Mouse (Mus musculus) liver, embryonic 15.5 days (tissue): ENCODE measurements around the gene Zfp710. TPM values are rescaled to one million over a fixed set of nuclear protein-coding genes. Genes with fewer than 3 reads are reported as not detected.
A peak's percentile ranks its signal among the peaks of the same experiment; 100 is the strongest.

ENCODE experiments used
- ATAC-seq: fragments of 200-750 bp; cut with Nextera tagmentation; 2 replicates; pipeline ENCODE4 v1.8.0; 2017; ENCODE audit warnings: moderate number of reproducible peaks, mild to moderate bottlenecking, moderate library complexity; ENCODE audit not compliant: insufficient read depth
- H3K27ac ChIP-seq: fragments of 300-500 bp; sonication (generic); replicated peaks from 2 replicates; pipeline ENCODE4 v1.5.1; 2015; ENCODE audit warnings: mild to moderate bottlenecking, inconsistent platforms
- H3K27me3 ChIP-seq: fragments of 300-500 bp; sonication (generic); 2 replicates; pipeline ENCODE4 v1.6.1; 2015; ENCODE audit warnings: mild to moderate bottlenecking, inconsistent platforms
- H3K36me3 ChIP-seq: fragments of 300-500 bp; sonication (generic); replicated peaks from 2 replicates; pipeline ENCODE4 v1.6.1; 2015; ENCODE audit warnings: moderate library complexity, mild to moderate bottlenecking, inconsistent platforms
- H3K4me1 ChIP-seq: fragments of 300-500 bp; sonication (generic); replicated peaks from 2 replicates; pipeline ENCODE4 v1.6.1; 2015; ENCODE audit warnings: inconsistent platforms
- H3K4me2 ChIP-seq: fragments of 300-500 bp; sonication (generic); 2 replicates; pipeline ENCODE4 v1.6.1; 2015; ENCODE audit warnings: moderate library complexity, mild to moderate bottlenecking, inconsistent platforms
- H3K4me3 ChIP-seq: fragments of 300-500 bp; sonication (generic); replicated peaks from 2 replicates; pipeline ENCODE4 v1.5.1; 2015; ENCODE audit warnings: mild to moderate bottlenecking, inconsistent platforms
- H3K9ac ChIP-seq: fragments of 300-500 bp; sonication (generic); 2 replicates; pipeline ENCODE4 v1.6.1; 2015; ENCODE audit warnings: moderate library complexity, mild to moderate bottlenecking, inconsistent platforms
- H3K9me3 ChIP-seq: fragments of 300-500 bp; sonication (generic); replicated peaks from 2 replicates; pipeline ENCODE4 v1.6.1; 2016; ENCODE audit warnings: inconsistent platforms
- WGBS: fragments of 180-500 bp; shearing (Covaris S2); methylation state at CpG from one replicate; pipeline ENCODE4 v1.1.7; 2015; ENCODE audit warnings: mixed read lengths; ENCODE audit not compliant: insufficient replicate concordance; 5-methylcytosine and 5-hydroxymethylcytosine counted together
- polyA plus RNA-seq: library from polyadenylated mRNA; unstranded; fragments of >200 nt; fragmentation: Nextera tagmentation; extraction: Ambion mirVana; gene quantifications from 2 replicates; pipeline ENCODE4 v1.2.1, GENCODE M21; 2015

Zfp710 gene
- polyA plus RNA-seq, 1 experiment from 2014 or later = 5.6 TPM

DNA sequence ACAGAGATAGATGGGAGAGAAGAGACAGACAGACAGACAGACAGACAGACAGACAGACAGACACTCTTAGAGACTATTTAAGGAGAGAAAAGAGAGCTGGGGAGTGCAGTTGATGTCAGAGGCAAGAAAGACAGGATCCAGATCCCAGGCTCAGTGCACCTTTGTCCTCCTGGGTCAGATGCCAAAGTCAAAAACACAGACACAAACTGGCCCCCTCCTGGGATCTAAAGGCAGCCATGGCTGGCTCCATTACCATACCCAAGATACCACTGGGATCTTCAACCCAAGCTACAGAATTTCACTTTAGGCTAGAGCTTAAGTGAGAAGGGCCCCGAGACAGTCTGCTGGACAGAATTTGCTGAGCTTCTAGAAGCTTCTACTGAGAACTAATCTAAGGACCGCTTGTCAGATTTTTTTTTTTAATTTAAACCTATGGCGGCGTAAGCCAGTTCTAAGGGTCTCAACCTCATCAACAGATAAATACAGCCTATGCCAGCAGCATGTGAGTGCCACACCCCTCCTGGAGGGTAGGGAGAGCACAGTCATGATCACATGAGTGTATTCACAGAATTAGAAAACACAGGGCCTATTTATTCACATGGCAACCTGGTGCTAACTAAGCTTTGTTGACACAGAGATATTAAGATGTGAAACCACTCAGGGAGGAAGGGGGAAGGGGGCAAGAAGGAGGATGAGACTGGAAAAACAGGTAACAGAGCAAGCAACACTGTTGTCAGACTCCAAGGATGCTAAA lies 81.2 kb downstream of the Zfp710 start:
- H3K9ac ChIP-seq = no peak overlapping the region
- H3K27me3 ChIP-seq = no peaks in the 10 kb centered on the region
- ATAC-seq = no peak
- no peaks in the 10 kb centered on the region for H3K9me3 ChIP-seq
- H3K4me1 ChIP-seq = peaks cover 15% of the 10 kb centered on the region
- no peak overlapping the region for H3K4me2 ChIP-seq
- WGBS = 78% methylated on average over 4 of the region's 4 CpGs
- peaks cover 23% of the 10 kb centered on the region for H3K36me3 ChIP-seq
- H3K4me3 ChIP-seq = no peak overlapping the region
- no peak overlapping the region for H3K27ac ChIP-seq

DNA sequence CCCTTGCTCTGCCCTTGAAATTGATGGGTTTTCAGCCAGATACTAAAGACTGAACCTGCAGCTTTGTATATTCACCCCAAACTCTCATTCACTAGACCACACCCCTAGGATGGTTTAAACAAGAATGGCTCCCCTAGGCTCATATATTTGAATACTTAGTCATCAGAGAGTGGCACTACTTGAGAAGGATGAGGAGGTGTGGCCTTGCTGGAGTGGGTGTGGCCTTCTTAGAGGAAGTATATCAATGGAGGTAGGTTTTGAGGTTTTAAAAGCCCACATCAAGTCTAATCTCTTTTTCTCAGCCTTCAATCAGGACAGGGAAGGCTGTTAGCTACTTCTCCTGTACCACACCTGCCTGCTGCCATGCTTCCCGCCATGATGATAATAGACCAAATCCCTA lies 81.8 kb downstream of the Zfp710 start:
- Histone ChIP-seq H3K27me3 (no peaks in the 10 kb centered on the region), H3K36me3 (peaks cover 17% of the 10 kb centered on the region), H3K9ac (no peak overlapping the region), H3K4me2 (no peak overlapping the region), H3K4me1 (peaks cover 21% of the 10 kb centered on the region), H3K4me3 (no peak overlapping the region), H3K27ac (no peak overlapping the region), H3K9me3 (no peaks in the 10 kb centered on the region)
- no peak for ATAC-seq
- 80% methylated on average over 1 of the region's 1 CpGs for WGBS

- Histone ChIP-seq H3K9ac (no peak overlapping the region), H3K4me1 (peaks cover 65% of the 10 kb centered on the region), H3K27me3 (no peaks in the 10 kb centered on the region), H3K9me3 (no peaks in the 10 kb centered on the region), H3K36me3 (peaks cover 8% of the 10 kb centered on the region), H3K4me2 (no peak overlapping the region), H3K4me3 (no peak overlapping the region), H3K27ac (no peak overlapping the region; the same call in 1 of the 2 replicates)
- ATAC-seq = no peak
- 59% methylated on average over 9 of the region's 9 CpGs for WGBS
Observed at GRCm38 (mm10) chr7:80111066-80112045, 86.7 kb downstream of the Zfp710 start.

- Histone ChIP-seq H3K9me3 (no peaks in the 10 kb centered on the region), H3K4me1 (peaks cover 68% of the 10 kb centered on the region), H3K27ac (peak overlapping the region; percentile 79), H3K9ac (peak overlapping the region; percentile 82), H3K4me3 (peak overlapping the region; percentile 80), H3K36me3 (peaks cover 3% of the 10 kb centered on the region; the same call in 1 of the 2 replicates), H3K4me2 (peak overlapping the region; percentile 100), H3K27me3 (no peaks in the 10 kb centered on the region)
- WGBS = 12% methylated on average over 10 of the region's 10 CpGs
- ATAC-seq = no peak
Observed at GRCm38 (mm10) chr7:80113989-80114388, 89.4 kb downstream of the Zfp710 start.

- WGBS = under 1% methylated on average over 51 of the region's 52 CpGs
- H3K36me3 ChIP-seq = peaks cover 3% of the 10 kb centered on the region; the same call in 1 of the 2 replicates
- peak overlapping the region; percentile 80 for H3K4me3 ChIP-seq
- H3K4me1 ChIP-seq = peaks cover 67% of the 10 kb centered on the region
- ATAC-seq = peak; percentile 72
- peak overlapping the region; percentile 82 for H3K9ac ChIP-seq
- peak overlapping the region; percentile 79 for H3K27ac ChIP-seq
- H3K4me2 ChIP-seq = peak overlapping the region; percentile 100
- H3K27me3 ChIP-seq = no peaks in the 10 kb centered on the region
- H3K9me3 ChIP-seq = no peaks in the 10 kb centered on the region
Observed at GRCm38 (mm10) chr7:80114451-80115223, 90.0 kb downstream of the Zfp710 start.

- no peaks in the 10 kb centered on the region for H3K27me3 ChIP-seq
- peak; percentile 98 for ATAC-seq
- peak within 1 kb of the TSS; percentile 79 for H3K27ac ChIP-seq
- H3K9me3 ChIP-seq = no peaks in the 10 kb centered on the region
- peak within 1 kb of the TSS; percentile 82 for H3K9ac ChIP-seq
- WGBS = under 1% methylated on average over 29 of the region's 29 CpGs
- peak within 1 kb of the TSS; percentile 80 for H3K4me3 ChIP-seq
- peaks cover 65% of the 10 kb centered on the region for H3K4me1 ChIP-seq
- no peaks in the 10 kb centered on the region for H3K36me3 ChIP-seq
- H3K4me2 ChIP-seq = peak within 1 kb of the TSS; percentile 100
Observed at GRCm38 (mm10) chr7:80115224-80115590, 90.6 kb downstream of the Zfp710 start, which contains the start of gene Idh2. TSS of gene Idh2 (minus strand) at chr7:80115392.

DNA sequence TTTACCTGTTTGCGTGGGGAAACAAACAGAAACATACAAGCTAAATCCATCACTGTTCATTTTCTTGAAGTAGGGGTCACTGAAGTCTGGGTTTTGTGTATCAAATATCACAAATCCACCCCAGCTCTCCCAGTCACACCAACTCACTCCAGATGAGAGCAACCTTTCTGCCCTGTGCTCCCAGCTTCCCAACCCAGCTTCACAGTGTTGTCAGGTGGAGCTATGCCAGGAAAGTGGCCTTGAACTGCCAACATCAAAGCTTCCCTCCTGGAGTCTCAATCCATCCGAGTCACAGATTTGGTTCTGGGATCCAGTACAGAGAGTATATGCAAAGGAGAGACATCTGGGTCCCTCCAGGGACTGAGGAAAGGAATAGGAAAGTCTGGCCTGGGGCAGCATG lies 91.5 kb downstream of the Zfp710 start:
- Histone ChIP-seq H3K27ac (no peak overlapping the region), H3K9me3 (no peaks in the 10 kb centered on the region), H3K9ac (no peak overlapping the region), H3K36me3 (no peaks in the 10 kb centered on the region), H3K27me3 (no peaks in the 10 kb centered on the region), H3K4me3 (no peak overlapping the region), H3K4me2 (peak overlapping the region; percentile 100; the same call in 1 of the 2 replicates), H3K4me1 (peaks cover 64% of the 10 kb centered on the region)
- WGBS = 73% methylated on average over 2 of the region's 2 CpGs
- ATAC-seq = no peak

- Histone ChIP-seq H3K36me3 (no peaks in the 10 kb centered on the region), H3K27ac (no peak overlapping the region), H3K4me3 (no peak overlapping the region), H3K9ac (no peak overlapping the region), H3K27me3 (no peaks in the 10 kb centered on the region), H3K9me3 (no peaks in the 10 kb centered on the region), H3K4me2 (no peak overlapping the region), H3K4me1 (peaks cover 52% of the 10 kb centered on the region)
- WGBS = 51% methylated on average over 4 of the region's 4 CpGs
- no peak for ATAC-seq
Observed at GRCm38 (mm10) chr7:80119198-80119597, 94.6 kb downstream of the Zfp710 start.

DNA sequence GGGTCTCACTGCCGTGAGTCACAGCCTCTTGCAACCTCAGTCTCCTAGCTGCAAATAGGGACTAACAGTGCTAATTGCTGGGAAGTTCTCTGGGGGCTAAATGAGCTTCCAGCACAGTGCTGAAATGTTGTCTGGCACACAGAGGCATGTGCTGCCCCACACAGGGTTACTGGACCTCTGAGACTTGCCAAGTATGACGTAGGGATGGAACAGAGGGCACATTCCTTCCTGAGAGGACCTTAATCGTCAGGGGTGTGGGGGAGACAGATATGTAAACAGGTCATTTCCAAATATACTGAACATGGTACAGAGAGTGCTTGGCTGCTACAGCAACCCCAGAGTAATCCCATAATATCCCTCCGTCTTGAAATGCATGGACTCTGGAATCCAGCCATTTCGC lies 96.5 kb downstream of the Zfp710 start:
- H3K9ac ChIP-seq = no peak overlapping the region
- H3K27me3 ChIP-seq = no peaks in the 10 kb centered on the region
- no peak overlapping the region for H3K4me2 ChIP-seq
- H3K36me3 ChIP-seq = no peaks in the 10 kb centered on the region
- WGBS = 56% methylated on average over 5 of the region's 5 CpGs
- no peak overlapping the region for H3K27ac ChIP-seq
- peak; percentile 52; the same call in 1 of the 2 replicates for ATAC-seq
- H3K9me3 ChIP-seq = no peaks in the 10 kb centered on the region
- H3K4me3 ChIP-seq = no peak overlapping the region
- H3K4me1 ChIP-seq = peaks cover 33% of the 10 kb centered on the region

DNA sequence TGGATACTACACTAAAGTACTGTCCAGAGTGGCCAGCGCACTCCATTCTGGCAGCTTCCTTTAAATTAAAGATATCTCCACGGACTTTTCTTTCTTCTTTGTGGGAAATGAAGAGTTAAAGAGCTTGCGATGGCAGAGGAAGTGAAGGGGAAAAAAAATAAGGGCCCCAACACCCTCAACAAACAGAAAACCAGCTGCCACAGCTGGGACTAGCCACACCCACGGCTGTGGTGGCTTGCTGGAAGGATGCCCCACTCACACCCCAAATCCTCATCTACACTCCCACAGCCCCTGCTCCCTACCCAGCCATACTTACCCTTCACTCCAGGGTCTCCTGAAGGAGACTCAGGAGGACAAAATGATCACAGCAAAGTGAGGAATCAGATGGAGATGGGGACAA lies 98.5 kb downstream of the Zfp710 start:
- Histone ChIP-seq H3K27me3 (no peaks in the 10 kb centered on the region), H3K27ac (no peak overlapping the region), H3K4me1 (peaks cover 26% of the 10 kb centered on the region), H3K9me3 (no peaks in the 10 kb centered on the region), H3K4me3 (no peak overlapping the region), H3K36me3 (no peaks in the 10 kb centered on the region), H3K4me2 (0 out of 2 replicates have a peak overlapping the region, but pooled peaks have one; percentile 7), H3K9ac (no peak overlapping the region)
- 22% methylated on average over 4 of the region's 4 CpGs for WGBS
- ATAC-seq = no peak
